Mouse (Mus musculus): Measurements from ENCODE around the gene Btbd2. TPM values are rescaled to one million over a fixed set of nuclear protein-coding genes. Genes with fewer than 3 reads are reported as not detected.

The Btbd2 gene
- polyA plus RNA-seq, 1 experiment from 2014 or later = 78.8 TPM

- ATAC-seq (ENCODE audit: insufficient read depth, low FRiP score, low TSS enrichment) (peak; percentile 92), DNase-seq (ENCODE audit: low spot score) (peak; percentile 100)
- Histone ChIP-seq H3K4me1 (ENCODE audit: control insufficient read depth, insufficient read depth, low read length) (peaks cover 14% of the 10 kb centered on the region), H3K4me3 (ENCODE audit: low read depth, low read length) (peak overlapping the region; percentile 94), H3K9me3 (ENCODE audit: control insufficient read depth, low read length) (no peaks in the 10 kb centered on the region), H3K27ac (ENCODE audit: low read depth, low read length) (peak overlapping the region; percentile 91), H3K9ac (ENCODE audit: low read length) (peak overlapping the region; percentile 82), H3K4me2 (ENCODE audit: low read depth) (peak overlapping the region; percentile 71), H3K27me3 (ENCODE audit: control insufficient read depth, insufficient read depth, low read length) (no peaks in the 10 kb centered on the region), H3K36me3 (ENCODE audit: control insufficient read depth, insufficient read depth, low read length) (no peaks in the 10 kb centered on the region)
- WGBS = under 1% methylated on average over 64 of the region's 64 CpGs
These were observed 34.8 kb downstream of the Btbd2 start for GRCm38 (mm10) chr10:80621940-80622660.

GRCm38 (mm10) chr10:80621690-80621939 lies 35.3 kb downstream of the Btbd2 start:
- WGBS = 4% methylated on average over 9 of the region's 9 CpGs
- ATAC-seq (ENCODE audit: insufficient read depth, low FRiP score, low TSS enrichment) (no peak; the same call in 1 of the 2 replicates), DNase-seq (ENCODE audit: low spot score) (no peak)

GRCm38 (mm10) chr10:80620796-80621689 lies 35.8 kb downstream of the Btbd2 start:
- Histone ChIP-seq H3K27me3 (ENCODE audit: control insufficient read depth, insufficient read depth, low read length) (no peaks in the 10 kb centered on the region), H3K4me2 (ENCODE audit: low read depth) (peak overlapping the region; percentile 70), H3K36me3 (ENCODE audit: control insufficient read depth, insufficient read depth, low read length) (no peaks in the 10 kb centered on the region; the same call in 1 of the 2 replicates), H3K4me1 (ENCODE audit: control insufficient read depth, insufficient read depth, low read length) (peaks cover 14% of the 10 kb centered on the region), H3K4me3 (ENCODE audit: low read depth, low read length) (peak overlapping the region; percentile 94), H3K9ac (ENCODE audit: low read length) (peak overlapping the region; percentile 35), H3K27ac (ENCODE audit: low read depth, low read length) (peak overlapping the region; percentile 29; the same call in 1 of the 2 replicates), H3K9me3 (ENCODE audit: control insufficient read depth, low read length) (no peaks in the 10 kb centered on the region)
- ATAC-seq (ENCODE audit: insufficient read depth, low FRiP score, low TSS enrichment) (no peak), DNase-seq (ENCODE audit: low spot score) (no peak)
- WGBS = 54% methylated on average over 16 of the region's 16 CpGs

More at GRCm38 (mm10) chr10:80621690-80621939, 35.3 kb downstream of the Btbd2 start:
- Histone ChIP-seq H3K36me3 (ENCODE audit: control insufficient read depth, insufficient read depth, low read length) (no peaks in the 10 kb centered on the region; the same call in 1 of the 2 replicates), H3K4me3 (ENCODE audit: low read depth, low read length) (peak overlapping the region; percentile 94), H3K9me3 (ENCODE audit: control insufficient read depth, low read length) (no peaks in the 10 kb centered on the region), H3K27ac (ENCODE audit: low read depth, low read length) (0 out of 2 replicates have a peak overlapping the region, but pooled peaks have one; percentile 29), H3K4me1 (ENCODE audit: control insufficient read depth, insufficient read depth, low read length) (peaks cover 14% of the 10 kb centered on the region), H3K9ac (ENCODE audit: low read length) (peak overlapping the region; percentile 35; the same call in 1 of the 2 replicates), H3K4me2 (ENCODE audit: low read depth) (peak overlapping the region; percentile 70), H3K27me3 (ENCODE audit: control insufficient read depth, insufficient read depth, low read length) (no peaks in the 10 kb centered on the region)

- peaks cover 14% of the 10 kb centered on the region for H3K4me1 ChIP-seq (ENCODE audit: control insufficient read depth, insufficient read depth, low read length)
- no peaks in the 10 kb centered on the region for H3K27me3 ChIP-seq (ENCODE audit: control insufficient read depth, insufficient read depth, low read length)
- ATAC-seq (ENCODE audit: insufficient read depth, low FRiP score, low TSS enrichment) = no peak
- no peak for DNase-seq (ENCODE audit: low spot score)
- 81% methylated on average over 9 of the region's 9 CpGs for WGBS
- no peak overlapping the region for H3K4me3 ChIP-seq (ENCODE audit: low read depth, low read length)
- no peaks in the 10 kb centered on the region for H3K9me3 ChIP-seq (ENCODE audit: control insufficient read depth, low read length)
- H3K4me2 ChIP-seq (ENCODE audit: low read depth) = no peak overlapping the region
- H3K27ac ChIP-seq (ENCODE audit: low read depth, low read length) = no peak overlapping the region
- H3K36me3 ChIP-seq (ENCODE audit: control insufficient read depth, insufficient read depth, low read length) = peaks cover 1% of the 10 kb centered on the region; the same call in 1 of the 2 replicates
- H3K9ac ChIP-seq (ENCODE audit: low read length) = no peak overlapping the region
These were observed 36.5 kb downstream of the Btbd2 start for GRCm38 (mm10) chr10:80620365-80620764.

GRCm38 (mm10) chr10:80619465-80620244 lies 37.2 kb downstream of the Btbd2 start:
- H3K27ac ChIP-seq (ENCODE audit: low read depth, low read length) = no peak overlapping the region
- no peak overlapping the region for H3K4me2 ChIP-seq (ENCODE audit: low read depth)
- peaks cover 7% of the 10 kb centered on the region for H3K36me3 ChIP-seq (ENCODE audit: control insufficient read depth, insufficient read depth, low read length)
- WGBS = 33% methylated on average over 8 of the region's 8 CpGs
- DNase-seq (ENCODE audit: low spot score) = no peak
- ATAC-seq (ENCODE audit: insufficient read depth, low FRiP score, low TSS enrichment) = no peak
- H3K4me3 ChIP-seq (ENCODE audit: low read depth, low read length) = no peak overlapping the region
- H3K27me3 ChIP-seq (ENCODE audit: control insufficient read depth, insufficient read depth, low read length) = no peaks in the 10 kb centered on the region
- no peaks in the 10 kb centered on the region for H3K9me3 ChIP-seq (ENCODE audit: control insufficient read depth, low read length)
- H3K9ac ChIP-seq (ENCODE audit: low read length) = no peak overlapping the region
- peaks cover 14% of the 10 kb centered on the region for H3K4me1 ChIP-seq (ENCODE audit: control insufficient read depth, insufficient read depth, low read length)

GRCm38 (mm10) chr10:80618181-80618580 lies 38.7 kb downstream of the Btbd2 start:
- ATAC-seq (ENCODE audit: insufficient read depth, low FRiP score, low TSS enrichment) = no peak
- Histone ChIP-seq H3K4me1 (ENCODE audit: control insufficient read depth, insufficient read depth, low read length) (peaks cover 3% of the 10 kb centered on the region), H3K4me2 (ENCODE audit: low read depth) (no peak overlapping the region), H3K4me3 (ENCODE audit: low read depth, low read length) (no peak overlapping the region), H3K9ac (ENCODE audit: low read length) (no peak overlapping the region), H3K36me3 (ENCODE audit: control insufficient read depth, insufficient read depth, low read length) (peaks cover 7% of the 10 kb centered on the region), H3K27me3 (ENCODE audit: control insufficient read depth, insufficient read depth, low read length) (no peaks in the 10 kb centered on the region), H3K9me3 (ENCODE audit: control insufficient read depth, low read length) (no peaks in the 10 kb centered on the region), H3K27ac (ENCODE audit: low read depth, low read length) (no peak overlapping the region)
- WGBS = 84% methylated on average over 9 of the region's 9 CpGs
- no peak for DNase-seq (ENCODE audit: low spot score)

GRCm38 (mm10) chr10:80614351-80614750 lies 42.5 kb downstream of the Btbd2 start:
- ATAC-seq (ENCODE audit: insufficient read depth, low FRiP score, low TSS enrichment) = no peak
- Histone ChIP-seq H3K36me3 (ENCODE audit: control insufficient read depth, insufficient read depth, low read length) (peaks cover 9% of the 10 kb centered on the region), H3K27me3 (ENCODE audit: control insufficient read depth, insufficient read depth, low read length) (no peaks in the 10 kb centered on the region), H3K9ac (ENCODE audit: low read length) (no peak overlapping the region), H3K9me3 (ENCODE audit: control insufficient read depth, low read length) (no peaks in the 10 kb centered on the region), H3K4me2 (ENCODE audit: low read depth) (no peak overlapping the region), H3K27ac (ENCODE audit: low read depth, low read length) (0 out of 2 replicates have a peak overlapping the region, but pooled peaks have one; percentile 4), H3K4me3 (ENCODE audit: low read depth, low read length) (no peak overlapping the region), H3K4me1 (ENCODE audit: control insufficient read depth, insufficient read depth, low read length) (no peaks in the 10 kb centered on the region)
- DNase-seq (ENCODE audit: low spot score) = no peak
- 93% methylated on average over 6 of the region's 6 CpGs for WGBS

GRCm38 (mm10) chr10:80613821-80614220 lies 43.0 kb downstream of the Btbd2 start:
- no peaks in the 10 kb centered on the region for H3K4me1 ChIP-seq (ENCODE audit: control insufficient read depth, insufficient read depth, low read length)
- H3K36me3 ChIP-seq (ENCODE audit: control insufficient read depth, insufficient read depth, low read length) = peaks cover 9% of the 10 kb centered on the region
- ATAC-seq (ENCODE audit: insufficient read depth, low FRiP score, low TSS enrichment) (no peak), DNase-seq (ENCODE audit: low spot score) (no peak)
- no peaks in the 10 kb centered on the region for H3K9me3 ChIP-seq (ENCODE audit: control insufficient read depth, low read length)
- no peaks in the 10 kb centered on the region for H3K27me3 ChIP-seq (ENCODE audit: control insufficient read depth, insufficient read depth, low read length)
- no peak overlapping the region for H3K9ac ChIP-seq (ENCODE audit: low read length)
- H3K27ac ChIP-seq (ENCODE audit: low read depth, low read length) = no peak overlapping the region
- 87% methylated on average over 3 of the region's 3 CpGs for WGBS
- no peak overlapping the region for H3K4me2 ChIP-seq (ENCODE audit: low read depth)
- H3K4me3 ChIP-seq (ENCODE audit: low read depth, low read length) = no peak overlapping the region

Measured in neural tube, embryonic 11.5 days (tissue).